Mouse (Mus musculus) heart, postnatal 0 days (tissue): ENCODE results near the gene Tmpo.

ENCODE experiments used
- CTCF ChIP-seq: IDR thresholded peaks from 2 replicates; pipeline ENCODE4 v1.5.1; 2016; ENCODE audit warnings: antibody characterized with exemption, control low read depth, low read depth
- EP300 ChIP-seq: IDR thresholded peaks from 2 replicates; pipeline ENCODE4 v1.6.1; 2016; ENCODE audit warnings: antibody characterized with exemption, low read depth

- TF ChIP-seq CTCF (no peak), EP300 (no peak)
Observed at GRCm38 (mm10) chr10:91196778-91197177, 15.7 kb upstream of the Tmpo start.
